Mouse (Mus musculus) lung, postnatal 0 days (tissue): ENCODE results near the gene Mpl. TPM values are rescaled to one million over a fixed set of nuclear protein-coding genes. Genes with fewer than 3 reads are reported as not detected.

ENCODE experiments used
- ATAC-seq: fragments of 200-750 bp; cut with Nextera tagmentation; 2 replicates; pipeline ENCODE4 v1.8.0; 2017; ENCODE audit warnings: moderate library complexity
- DNase-seq: peaks from one replicate; pipeline ENCODE4 v3.0.0-alpha.2; 2016; ENCODE audit warnings: low spot score
- H3K27ac ChIP-seq: fragments of 300-500 bp; sonication (generic); 2 replicates; pipeline ENCODE4 v1.5.1; 2014; ENCODE audit warnings: antibody characterized with exemption, mild to moderate bottlenecking, low read length, mixed read lengths
- H3K27me3 ChIP-seq: fragments of 300-500 bp; sonication (generic); replicated peaks from 2 replicates; pipeline ENCODE4 v1.6.1; 2014; ENCODE audit warnings: low read length, mixed read lengths; ENCODE audit not compliant: insufficient read depth
- H3K36me3 ChIP-seq: fragments of 300-500 bp; sonication (generic); 2 replicates; pipeline ENCODE4 v1.6.1; 2014; ENCODE audit warnings: low read length, mixed read lengths; ENCODE audit not compliant: insufficient read depth
- H3K4me1 ChIP-seq: fragments of 300-500 bp; sonication (generic); 2 replicates; pipeline ENCODE4 v1.6.1; 2014; ENCODE audit warnings: antibody characterized with exemption, low read depth, low read length, mixed read lengths; ENCODE audit not compliant: insufficient read depth
- H3K4me2 ChIP-seq: fragments of 300-500 bp; sonication (generic); replicated peaks from 2 replicates; pipeline ENCODE4 v1.6.1; 2014; ENCODE audit warnings: low read depth, mild to moderate bottlenecking, low read length, moderate library complexity, mixed read lengths
- H3K4me3 ChIP-seq: fragments of 300-500 bp; sonication (generic); 2 replicates; pipeline ENCODE4 v1.5.1; 2014; ENCODE audit warnings: low read depth, low read length
- H3K9ac ChIP-seq: fragments of 300-500 bp; sonication (generic); replicated peaks from 2 replicates; pipeline ENCODE4 v1.6.1; 2014; ENCODE audit warnings: low read depth, mild to moderate bottlenecking
- H3K9me3 ChIP-seq: fragments of 300-500 bp; sonication (generic); 2 replicates; pipeline ENCODE4 v1.6.1; 2016; ENCODE audit warnings: low read length, mixed read lengths
- CTCF ChIP-seq: IDR thresholded peaks from 2 replicates; pipeline ENCODE4 v1.5.1; 2016; ENCODE audit warnings: antibody characterized with exemption, mild to moderate bottlenecking
- EP300 ChIP-seq: IDR thresholded peaks from 2 replicates; pipeline ENCODE4 v1.6.1; 2016; ENCODE audit warnings: antibody characterized with exemption, mild to moderate bottlenecking, control low read depth
- WGBS: fragments of 180-500 bp; shearing (Covaris S2); extraction: QIAGEN DNeasy Blood & Tissue Kit; methylation state at CpG from one replicate; pipeline ENCODE4 v1.1.7; 2014; 5-methylcytosine and 5-hydroxymethylcytosine counted together
- polyA plus RNA-seq: library from polyadenylated mRNA; unstranded; fragments of >200 nt; fragmentation: Nextera tagmentation; extraction: Ambion mirVana; gene quantifications from 2 replicates; pipeline ENCODE4 v1.2.1, GENCODE M21; 2015

Gene Mpl
- 1.1 TPM in 2 replicates for polyA plus RNA-seq

DNA sequence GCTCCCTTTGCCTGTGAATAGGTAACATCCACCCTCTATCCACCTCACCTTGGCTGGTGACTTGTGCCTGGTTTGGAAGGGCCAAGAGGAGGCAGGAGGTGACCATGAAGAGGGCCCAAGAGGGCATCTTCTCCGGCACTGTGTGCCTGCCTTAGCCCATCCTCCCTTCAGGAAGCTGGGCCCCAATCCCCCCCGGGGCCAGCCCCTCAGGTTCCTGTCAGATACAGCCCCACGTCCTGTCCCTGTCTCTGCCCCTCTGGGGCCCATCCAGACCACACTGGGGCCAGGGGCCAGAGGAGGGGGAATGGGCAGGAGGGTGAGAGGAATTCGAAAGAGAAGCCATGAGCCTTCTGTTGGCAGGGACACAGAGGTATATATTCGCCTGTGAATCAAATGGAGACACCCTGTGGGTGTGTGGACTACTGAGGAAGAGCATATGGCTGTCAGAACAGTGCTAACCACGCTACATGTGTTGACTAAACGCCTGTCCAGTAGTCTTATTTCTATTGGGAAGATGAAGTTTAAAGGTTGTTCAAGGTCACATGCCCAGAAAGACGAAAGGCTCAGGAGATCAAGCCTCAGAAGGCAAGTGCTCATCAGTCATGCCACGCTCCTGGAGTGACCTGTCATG lies at the start of gene Mpl:
TSS of gene Mpl (minus strand) at position 169 of the 631 bp plus-strand sequence.
- Histone ChIP-seq H3K27me3 (no peaks in the 10 kb centered on the region), H3K9ac (no peak within 1 kb of the TSS), H3K4me2 (no peak within 1 kb of the TSS), H3K27ac (no peak within 1 kb of the TSS), H3K36me3 (no peaks in the 10 kb centered on the region), H3K4me1 (no peaks in the 10 kb centered on the region), H3K4me3 (no peak within 1 kb of the TSS), H3K9me3 (no peaks in the 10 kb centered on the region)
- ATAC-seq (no peak), DNase-seq (no peak)
- 50% methylated on average over 9 of the region's 9 CpGs for WGBS
- TF ChIP-seq CTCF: no peak
- TF ChIP-seq EP300: no peak

DNA sequence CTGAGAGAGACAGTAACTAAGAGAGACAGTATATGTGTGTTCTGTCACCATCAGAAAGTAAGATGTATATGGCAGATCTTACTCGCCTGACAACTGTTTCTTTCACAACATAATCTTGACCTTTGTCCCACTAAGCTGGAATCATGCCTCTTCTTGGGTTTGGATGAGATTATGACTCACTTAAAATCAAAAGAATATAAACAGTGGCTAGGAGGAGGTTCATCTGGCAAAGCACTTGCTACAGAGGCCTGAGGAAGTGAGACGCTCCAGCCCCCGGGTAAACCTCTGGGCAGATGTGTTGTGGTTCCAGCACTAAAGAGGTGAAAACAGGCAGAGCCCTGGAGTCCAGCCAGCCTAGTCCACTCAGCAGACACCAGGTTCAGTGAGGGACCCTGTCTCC lies 48.2 kb upstream of the Mpl start:
- Histone ChIP-seq H3K27me3 (no peaks in the 10 kb centered on the region), H3K4me2 (no peak overlapping the region), H3K4me1 (no peaks in the 10 kb centered on the region; the same call in 1 of the 2 replicates), H3K9me3 (no peaks in the 10 kb centered on the region), H3K4me3 (no peak overlapping the region), H3K27ac (no peak overlapping the region), H3K36me3 (no peaks in the 10 kb centered on the region), H3K9ac (no peak overlapping the region)
- ATAC-seq (peak; percentile 32), DNase-seq (peak; percentile 60)
- no peak for TF ChIP-seq CTCF
- TF ChIP-seq EP300: no peak
- WGBS: 24% methylated on average over 3 of the region's 3 CpGs

- TF ChIP-seq EP300: no peak
- no peak for TF ChIP-seq CTCF
- Histone ChIP-seq H3K4me1 (no peaks in the 10 kb centered on the region), H3K27me3 (no peaks in the 10 kb centered on the region), H3K27ac (no peak overlapping the region), H3K9ac (no peak overlapping the region), H3K36me3 (no peaks in the 10 kb centered on the region), H3K4me2 (no peak overlapping the region), H3K4me3 (no peak overlapping the region), H3K9me3 (no peaks in the 10 kb centered on the region)
- no peak for DNase-seq
- 61% methylated on average over 9 of the region's 9 CpGs for WGBS
- peak; percentile 60; the same call in 1 of the 2 replicates for ATAC-seq
Measured at GRCm38 (mm10) chr4:118500792-118501191, 43.5 kb upstream of the Mpl start.

DNA sequence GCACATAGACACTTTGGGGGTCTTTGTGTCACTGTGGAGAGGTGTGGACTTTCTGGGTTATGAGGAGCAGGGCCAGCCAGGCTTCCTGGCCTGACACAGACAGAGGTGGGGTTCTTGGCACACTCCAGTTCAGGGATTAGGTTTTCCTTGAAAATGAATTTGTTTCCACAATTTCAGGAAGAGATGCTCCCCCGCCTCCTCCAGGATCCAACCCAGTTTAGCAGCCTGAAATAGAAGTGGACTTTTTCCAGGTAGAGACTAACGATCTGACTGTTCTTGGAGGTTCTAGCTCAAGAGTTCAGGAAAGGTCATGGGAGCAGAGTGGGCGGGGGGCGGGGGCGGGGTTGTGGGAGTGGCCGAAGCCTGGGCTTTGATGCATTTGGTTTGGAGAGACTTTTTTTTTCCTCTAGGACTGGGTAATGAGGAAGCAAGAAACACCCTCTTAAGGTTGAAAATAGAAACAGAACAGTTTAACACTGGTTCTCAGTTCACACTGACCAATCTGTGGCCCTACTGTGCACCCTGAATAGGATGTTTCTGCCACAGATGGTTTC lies 42.9 kb upstream of the Mpl start:
- no peak overlapping the region for H3K4me2 ChIP-seq
- TF ChIP-seq CTCF (no peak), EP300 (no peak)
- ATAC-seq: peak; percentile 17; the same call in 1 of the 2 replicates
- H3K9me3 ChIP-seq: no peaks in the 10 kb centered on the region
- WGBS: 47% methylated on average over 6 of the region's 6 CpGs
- no peak overlapping the region for H3K27ac ChIP-seq
- no peaks in the 10 kb centered on the region for H3K36me3 ChIP-seq
- H3K4me1 ChIP-seq: no peaks in the 10 kb centered on the region
- DNase-seq: no peak
- no peak overlapping the region for H3K9ac ChIP-seq
- no peak overlapping the region for H3K4me3 ChIP-seq
- no peaks in the 10 kb centered on the region for H3K27me3 ChIP-seq

DNA sequence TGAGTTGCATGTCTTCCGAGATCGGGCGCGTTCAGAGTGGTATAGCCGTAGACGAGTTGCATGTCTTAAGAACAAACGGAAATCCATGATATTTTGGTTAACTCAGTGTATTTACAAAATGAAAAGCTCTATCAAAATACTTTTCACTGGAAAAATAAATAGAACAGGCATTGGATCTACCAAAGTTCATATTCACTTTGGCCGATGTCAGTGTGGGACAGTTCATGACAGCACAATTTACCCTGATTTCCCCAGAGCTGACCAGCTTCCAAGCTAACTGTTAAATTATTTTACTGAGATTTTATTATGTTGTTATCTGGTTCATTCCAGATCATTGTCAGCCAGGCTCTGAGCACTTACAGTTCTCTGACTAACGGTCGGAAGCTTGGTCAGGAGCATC lies 33.1 kb upstream of the Mpl start:
- H3K4me1 ChIP-seq: no peaks in the 10 kb centered on the region
- DNase-seq (no peak), ATAC-seq (no peak)
- TF ChIP-seq EP300 (no peak), CTCF (no peak)
- H3K4me2 ChIP-seq: no peak overlapping the region
- no peaks in the 10 kb centered on the region for H3K27me3 ChIP-seq
- no peaks in the 10 kb centered on the region for H3K36me3 ChIP-seq
- H3K9ac ChIP-seq: no peak overlapping the region
- no peak overlapping the region for H3K27ac ChIP-seq
- no peak overlapping the region for H3K4me3 ChIP-seq
- 70% methylated on average over 10 of the region's 10 CpGs for WGBS
- no peaks in the 10 kb centered on the region for H3K9me3 ChIP-seq

DNA sequence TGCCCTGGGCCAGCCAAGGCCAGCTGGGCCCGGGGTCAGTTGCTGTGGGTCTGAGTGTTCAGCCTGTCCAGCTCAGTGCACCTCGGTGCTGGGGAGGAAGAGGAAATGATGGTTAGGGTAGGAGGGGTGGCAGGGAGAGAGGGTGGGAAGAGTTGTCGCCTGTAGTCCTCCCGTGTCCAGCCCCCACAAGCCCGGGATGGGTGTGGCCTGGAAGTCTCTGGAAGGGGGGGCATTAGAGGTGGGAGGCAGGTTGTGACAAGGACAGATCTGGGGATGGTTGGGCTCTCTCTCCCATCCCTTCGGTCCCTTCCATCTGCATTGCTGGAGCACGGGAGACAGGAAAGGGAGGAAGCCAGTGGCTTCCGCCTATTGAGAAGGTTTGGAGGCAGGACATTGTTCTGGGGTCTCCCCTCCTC lies 32.4 kb upstream of the Mpl start, which contains the start of gene Tie1:
TSS of gene Tie1 (minus strand) at position 345 of the 416 bp plus-strand sequence.
- Histone ChIP-seq H3K4me2 (peak within 1 kb of the TSS; percentile 29), H3K4me1 (no peaks in the 10 kb centered on the region), H3K27me3 (no peaks in the 10 kb centered on the region), H3K9me3 (no peaks in the 10 kb centered on the region), H3K27ac (peak within 1 kb of the TSS; percentile 57; the same call in 1 of the 2 replicates), H3K4me3 (peak within 1 kb of the TSS; percentile 19), H3K9ac (no peak within 1 kb of the TSS), H3K36me3 (no peaks in the 10 kb centered on the region)
- TF ChIP-seq EP300: peak; percentile 70; the same call in 1 of the 2 replicates
- TF ChIP-seq CTCF: no peak
- ATAC-seq (peak; percentile 98), DNase-seq (peak; percentile 89)
- WGBS: 50% methylated on average over 8 of the region's 8 CpGs
